Mouse (Mus musculus) thymus, adult 18-20 months (tissue): ENCODE results near the gene Eya4.

Experiments
- DNase-seq, 2 experiments: peaks; one replicate each; pipeline ENCODE4 v3.0.0; 2022; ENCODE audit warnings: mixed read lengths in 2 of 2

Gene Eya4

DNA sequence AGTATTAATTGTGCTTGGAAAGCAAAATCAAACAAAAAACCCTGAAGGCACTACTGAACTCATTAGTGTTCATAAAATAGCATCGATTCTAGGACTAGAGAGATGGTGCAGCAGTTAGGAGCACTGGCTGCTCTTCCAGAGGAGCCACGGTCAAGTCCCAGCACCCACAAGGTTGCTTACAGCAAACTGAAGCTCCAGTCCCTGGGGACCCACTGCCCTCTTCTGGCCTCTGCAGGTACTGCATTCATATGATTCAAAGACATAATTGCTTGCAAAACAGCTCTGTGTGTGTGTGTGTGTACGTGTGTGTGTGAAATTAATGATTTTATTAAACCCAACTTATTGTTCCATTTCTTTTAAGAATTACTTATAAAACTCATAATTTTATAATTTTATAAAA, 200.2 kb downstream of the Eya4 start:
- no peak for DNase-seq

DNA sequence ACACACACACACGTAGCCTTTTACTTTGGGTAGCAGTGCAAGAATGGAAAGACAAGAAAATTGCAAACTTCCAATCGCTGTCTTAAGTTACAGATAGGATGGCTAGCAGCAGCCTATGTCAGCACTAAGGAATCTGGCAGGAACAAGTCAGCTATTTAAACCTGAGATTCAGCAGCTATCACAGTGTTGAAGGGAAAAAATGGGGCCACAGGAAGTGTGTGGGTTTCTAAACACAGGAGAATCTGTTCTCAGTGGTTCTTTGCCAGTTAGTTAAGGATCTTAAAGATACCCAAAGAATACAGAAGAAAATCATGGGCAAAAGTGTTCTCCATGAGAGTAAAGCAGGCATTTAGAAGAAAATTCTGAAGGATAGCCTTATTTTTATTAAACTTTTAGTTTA, 206.0 kb downstream of the Eya4 start:
- DNase-seq = no peak

DNA sequence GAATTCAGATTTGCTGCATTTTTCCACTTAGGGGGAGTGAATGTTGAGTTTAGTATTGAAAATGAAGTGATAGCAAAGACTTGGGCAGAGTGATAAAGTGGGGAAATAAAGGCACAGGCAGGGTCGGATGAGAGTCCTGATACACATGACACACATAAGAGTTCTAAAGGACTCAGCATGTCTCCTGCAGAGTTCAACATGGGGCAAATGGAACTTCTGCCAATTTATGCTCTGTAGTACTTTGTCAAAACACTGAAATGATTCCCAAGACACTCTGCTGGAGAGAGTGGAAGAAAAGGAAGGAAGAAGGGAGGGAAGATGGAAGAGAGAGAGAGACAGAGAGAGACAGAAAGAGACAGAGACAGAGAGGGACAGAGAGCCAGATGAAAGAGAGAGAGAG, 222.6 kb downstream of the Eya4 start:
- no peak for DNase-seq

DNA sequence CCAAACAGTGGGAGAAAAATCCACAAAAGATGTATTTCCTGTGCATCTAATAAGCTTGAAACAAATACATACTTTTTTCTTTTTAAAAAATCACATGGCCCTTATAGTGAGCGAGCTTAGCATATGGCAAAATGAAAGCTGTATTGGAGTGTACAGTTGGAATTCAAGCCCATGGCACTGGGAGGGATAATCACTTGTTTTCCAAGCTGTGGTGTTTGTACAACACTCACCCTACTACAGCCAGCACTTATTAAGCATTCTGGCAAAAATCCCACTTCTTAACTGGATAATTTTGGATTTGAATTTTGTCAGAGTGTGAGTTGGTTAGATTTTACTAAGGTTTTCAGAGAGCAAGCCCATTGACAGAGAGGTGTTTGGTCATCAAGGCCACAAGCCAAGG, 223.4 kb downstream of the Eya4 start:
- no peak for DNase-seq

DNA sequence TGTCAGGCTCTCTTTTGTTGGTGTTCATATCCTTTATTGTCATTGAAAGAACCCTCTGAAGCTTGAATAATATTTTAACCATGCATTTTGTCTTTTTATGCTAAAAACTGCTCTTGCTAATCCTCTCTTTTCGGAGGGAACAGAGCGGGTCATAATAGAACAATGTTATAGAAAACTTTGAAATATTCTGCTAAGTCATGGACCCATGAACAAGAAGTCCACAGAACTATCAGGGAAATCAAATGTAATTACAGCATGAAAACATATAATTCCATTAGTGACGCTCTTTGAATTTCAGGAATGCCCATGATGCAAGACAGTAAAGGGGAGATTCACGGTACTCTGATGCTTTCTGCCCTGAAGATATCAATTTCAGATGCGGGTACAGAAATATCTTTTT, 224.1 kb downstream of the Eya4 start:
- no peak for DNase-seq

DNA sequence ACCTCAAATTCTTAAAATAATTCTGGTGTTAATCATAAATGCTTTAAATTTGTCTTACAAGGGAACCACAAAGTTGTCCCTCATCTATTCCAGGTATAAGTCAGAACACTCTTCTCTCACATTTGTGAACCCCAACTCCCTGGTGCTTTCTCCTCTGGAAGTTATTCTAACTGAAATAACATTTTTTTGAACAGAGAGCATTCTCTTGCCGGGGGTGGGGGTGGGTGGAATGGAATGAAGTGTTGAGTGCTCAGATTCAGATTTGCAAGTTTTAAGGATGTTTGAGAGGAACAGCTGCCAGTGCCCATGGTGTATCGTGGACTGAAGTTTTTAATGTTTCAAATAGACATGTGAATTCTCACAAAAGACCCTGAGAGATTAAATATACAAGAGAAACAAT, 230.1 kb downstream of the Eya4 start:
- no peak for DNase-seq

DNA sequence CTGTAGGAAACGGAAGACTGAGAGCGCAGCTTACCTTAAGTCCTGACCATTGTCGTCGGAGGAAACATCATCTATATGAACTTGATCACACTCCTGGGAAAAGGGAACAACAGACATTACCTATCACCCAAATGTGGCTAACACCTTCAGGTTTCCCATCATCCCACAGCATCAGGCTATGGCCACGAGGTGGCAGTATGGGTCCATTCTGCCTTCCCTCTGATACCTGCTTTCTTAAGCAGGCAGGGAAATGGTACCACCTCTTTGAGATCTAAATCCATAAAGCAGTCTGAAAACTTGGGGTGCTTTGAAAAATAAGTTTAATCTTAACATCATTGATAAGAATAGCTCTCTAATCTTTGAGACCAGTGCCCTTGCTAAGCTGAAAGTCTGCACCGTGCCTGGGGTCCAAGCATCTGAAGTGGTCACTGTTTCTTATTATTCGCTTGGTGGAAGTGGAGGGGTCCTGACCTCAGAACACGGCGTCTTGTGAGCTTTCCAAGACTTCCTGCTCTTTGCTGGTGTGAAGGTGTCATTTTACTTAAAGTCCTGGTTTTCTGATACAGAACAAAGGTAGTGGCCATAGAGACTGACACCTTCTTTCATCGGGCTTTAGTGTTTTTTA, 233.7 kb downstream of the Eya4 start:
- DNase-seq = peak in 1 of 2 experiments; percentile 6

DNA sequence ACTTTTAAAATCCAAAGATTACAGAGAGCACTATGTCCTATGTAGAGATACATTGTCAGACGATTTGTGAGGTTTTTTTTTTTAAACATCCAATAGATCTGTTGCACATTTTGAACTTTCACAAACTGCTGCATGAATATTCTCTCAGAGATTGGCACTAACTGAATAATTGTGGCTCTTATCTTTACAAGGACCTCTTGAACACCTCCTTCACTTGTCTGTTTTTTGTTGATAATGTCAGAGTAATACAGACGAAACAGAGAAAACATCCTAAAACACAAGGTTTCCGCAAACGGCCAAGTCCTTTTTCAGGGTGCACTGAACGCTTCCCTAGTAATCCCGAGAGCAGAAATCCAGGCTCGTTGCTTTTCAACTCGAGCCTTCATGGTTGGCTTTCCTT, 234.5 kb downstream of the Eya4 start:
- no peak for DNase-seq

DNA sequence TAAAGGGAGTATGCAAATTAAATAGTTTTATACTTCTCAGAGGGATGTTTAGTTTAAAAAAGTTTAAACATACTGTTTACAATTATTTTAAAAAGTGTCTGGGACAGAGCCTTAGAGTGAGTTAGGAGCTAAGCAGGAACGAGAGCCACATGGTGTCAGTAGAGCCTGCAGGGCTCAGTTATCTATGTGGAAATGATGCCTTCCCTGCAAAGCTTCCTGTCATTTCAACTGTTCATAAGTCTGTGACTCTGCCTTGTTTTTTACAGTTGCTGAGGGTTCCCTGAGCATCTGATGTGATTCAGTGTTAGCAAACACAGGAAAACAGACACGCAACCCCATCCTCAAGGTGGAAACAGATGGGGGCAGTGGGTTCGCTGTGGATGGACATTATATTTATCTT, 235.3 kb downstream of the Eya4 start:
- DNase-seq = no peak

DNA sequence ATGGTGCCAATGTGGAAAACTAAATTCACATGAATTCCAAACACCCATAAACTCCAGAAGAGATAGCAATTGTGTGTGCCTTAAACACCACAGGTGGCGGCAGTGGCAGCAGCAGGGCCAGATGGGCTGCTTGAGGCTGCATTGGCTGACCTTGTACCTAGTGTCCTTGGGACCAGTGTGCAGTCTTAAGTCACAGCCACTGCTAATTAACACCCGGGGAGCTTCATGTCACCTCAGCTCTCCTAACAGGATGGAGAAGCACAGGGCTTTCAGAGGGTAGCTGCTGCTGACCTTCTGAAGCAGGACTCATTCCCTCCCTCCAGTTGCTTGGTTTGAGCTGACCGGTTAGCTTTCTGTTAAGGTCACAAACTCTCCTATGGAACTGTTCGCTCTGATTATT, 242.5 kb downstream of the Eya4 start:
- no peak for DNase-seq

DNA sequence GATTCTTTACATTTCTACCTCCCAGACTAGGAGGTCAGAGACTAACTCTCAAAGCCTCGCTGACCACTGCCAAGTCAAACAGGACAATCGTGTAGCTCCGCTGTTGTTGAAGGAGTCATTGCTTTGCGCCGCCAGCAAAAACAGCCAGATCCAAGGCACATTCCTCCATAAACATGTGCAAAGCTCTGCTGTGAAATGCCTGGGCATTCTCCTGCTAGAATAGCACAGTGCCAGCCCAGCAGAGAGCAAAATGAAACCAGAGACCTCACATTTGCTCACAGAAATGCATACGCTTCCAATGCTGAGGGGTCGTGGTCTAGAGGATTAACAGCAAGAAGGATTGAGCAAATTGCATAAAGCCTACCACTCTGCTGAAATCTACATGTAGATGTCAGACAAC, 258.1 kb downstream of the Eya4 start:
- no peak for DNase-seq

DNA sequence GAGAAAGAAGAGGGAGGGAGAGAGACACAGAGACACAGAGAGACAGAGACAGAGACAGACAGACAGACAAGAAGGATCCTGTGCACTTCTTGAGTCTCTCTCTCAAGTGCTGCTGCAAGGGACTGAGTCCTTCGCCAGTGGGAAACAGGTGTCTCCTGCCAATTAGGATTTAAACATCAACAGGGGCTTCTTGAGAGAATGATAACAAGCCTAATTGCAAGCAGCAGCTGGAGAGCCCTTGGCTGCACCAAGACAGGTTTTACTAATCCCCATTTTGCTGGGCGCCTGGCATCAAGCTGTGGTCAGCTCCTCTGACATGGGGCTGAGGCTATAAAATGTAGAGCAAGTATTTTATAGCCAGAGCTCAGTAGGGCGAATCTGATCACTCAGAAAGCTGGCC, 259.0 kb downstream of the Eya4 start:
- no peak for DNase-seq

DNA sequence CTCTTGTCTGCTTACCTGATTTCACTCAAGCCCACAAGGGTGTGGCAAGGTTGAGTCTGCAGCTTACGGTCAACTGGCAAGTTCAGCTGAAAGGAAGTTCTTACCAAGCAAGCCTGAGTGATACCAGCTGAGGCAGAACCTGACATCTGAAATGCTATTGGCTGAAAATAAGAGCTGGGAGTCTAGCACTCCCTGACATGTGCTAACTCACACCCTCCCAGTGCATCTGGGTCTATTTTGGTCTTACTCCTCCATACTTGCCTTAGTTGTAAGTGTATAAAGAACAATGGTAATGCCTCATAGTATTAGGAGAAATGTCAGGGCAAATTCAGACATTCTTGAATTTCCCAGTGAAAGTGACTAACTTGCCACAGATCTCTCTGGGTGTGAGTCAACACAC, 260.3 kb downstream of the Eya4 start:
- no peak for DNase-seq

DNA sequence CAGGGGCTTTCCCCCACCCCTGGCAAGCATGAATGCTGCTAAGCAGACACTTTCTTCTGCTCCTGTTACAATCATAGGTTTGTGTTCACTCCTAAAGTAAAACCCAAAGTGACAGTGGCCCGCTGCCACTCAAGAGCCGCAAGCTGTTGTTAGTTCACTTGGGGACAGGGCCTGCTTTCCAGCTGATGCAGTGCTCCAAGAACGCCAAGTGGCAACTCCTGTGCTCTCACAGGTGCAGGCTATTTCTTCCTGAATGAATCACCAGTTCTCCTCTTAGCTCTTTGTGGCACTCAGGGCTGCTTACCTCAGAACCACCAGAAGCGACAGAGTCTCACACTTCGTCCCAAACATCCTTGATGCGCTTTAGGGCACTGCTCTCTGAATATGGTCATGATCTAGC, 261.3 kb downstream of the Eya4 start:
- no peak for DNase-seq

DNA sequence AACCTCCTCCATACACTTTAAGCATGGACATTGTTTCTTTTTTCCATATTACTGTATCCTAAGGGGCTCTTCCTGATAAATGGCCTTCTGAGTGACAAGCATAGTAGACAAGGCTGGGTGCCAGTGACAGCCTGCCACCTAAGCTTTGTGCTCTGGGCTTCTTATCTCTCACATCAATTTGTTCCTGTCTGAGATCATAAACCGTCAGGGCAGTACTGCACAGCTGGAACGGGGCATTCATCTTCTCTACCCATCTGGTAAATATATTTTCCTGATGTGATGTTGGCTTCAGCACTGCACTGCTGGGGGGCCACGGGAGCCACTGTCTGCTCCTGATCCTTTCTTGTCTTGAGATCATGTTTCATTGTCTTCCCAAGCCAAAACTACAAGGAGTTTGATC, 261.8 kb downstream of the Eya4 start:
- no peak for DNase-seq

DNA sequence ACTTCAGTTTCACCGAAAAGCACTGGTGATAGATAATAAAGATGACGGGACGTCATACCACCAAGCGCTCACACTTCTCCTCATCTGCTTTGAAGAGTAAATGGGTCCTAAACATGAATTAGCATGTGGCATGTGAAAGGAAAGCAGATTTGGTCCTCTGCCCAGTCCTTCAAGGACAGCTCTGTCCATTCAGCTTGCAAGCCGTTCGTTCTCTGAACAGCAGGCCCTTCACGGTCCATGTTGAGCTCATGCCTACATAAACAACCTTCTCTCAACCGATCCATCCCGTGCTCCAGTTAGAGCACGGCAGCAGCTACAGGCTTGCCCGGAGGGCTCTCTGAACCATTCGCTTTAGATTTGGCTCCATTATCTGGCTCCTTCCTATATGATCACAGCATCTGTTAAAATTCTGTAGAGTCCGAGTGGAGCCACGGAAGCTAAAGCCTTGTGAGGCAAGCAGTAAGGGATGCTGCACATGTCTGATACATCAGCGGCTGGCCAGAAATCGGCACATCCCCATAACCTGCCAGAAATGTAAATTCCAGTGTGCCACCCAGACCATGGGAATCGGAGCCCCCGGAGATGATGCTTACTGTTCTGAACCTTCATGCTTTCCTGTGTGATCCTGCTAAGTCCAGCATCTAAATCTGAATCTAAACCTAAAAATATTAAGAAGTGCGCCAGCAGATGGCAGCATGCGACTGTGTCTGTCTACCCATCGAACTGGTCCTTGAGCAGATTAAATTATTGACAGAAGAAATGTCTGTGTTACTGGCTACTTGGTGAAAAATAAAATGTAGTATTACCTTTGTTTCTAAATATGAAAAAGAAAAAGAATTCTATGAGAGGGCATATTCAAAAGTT, 264.0 kb downstream of the Eya4 start:
- no peak for DNase-seq

DNA sequence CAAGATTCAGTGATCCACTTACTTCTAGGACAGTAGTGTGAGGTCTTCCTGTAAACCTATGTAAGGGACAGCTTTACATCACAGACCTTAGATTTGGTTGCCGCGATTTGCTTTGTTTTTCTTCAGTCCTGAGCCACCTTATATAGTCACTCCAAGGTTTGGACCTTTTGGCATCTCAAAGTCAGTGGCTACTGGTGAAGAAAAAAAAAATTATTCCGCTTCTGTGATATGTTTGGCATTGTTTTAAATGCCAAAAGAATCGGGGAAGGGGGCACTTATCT, 269.1 kb downstream of the Eya4 start:
- DNase-seq = no peak

DNA sequence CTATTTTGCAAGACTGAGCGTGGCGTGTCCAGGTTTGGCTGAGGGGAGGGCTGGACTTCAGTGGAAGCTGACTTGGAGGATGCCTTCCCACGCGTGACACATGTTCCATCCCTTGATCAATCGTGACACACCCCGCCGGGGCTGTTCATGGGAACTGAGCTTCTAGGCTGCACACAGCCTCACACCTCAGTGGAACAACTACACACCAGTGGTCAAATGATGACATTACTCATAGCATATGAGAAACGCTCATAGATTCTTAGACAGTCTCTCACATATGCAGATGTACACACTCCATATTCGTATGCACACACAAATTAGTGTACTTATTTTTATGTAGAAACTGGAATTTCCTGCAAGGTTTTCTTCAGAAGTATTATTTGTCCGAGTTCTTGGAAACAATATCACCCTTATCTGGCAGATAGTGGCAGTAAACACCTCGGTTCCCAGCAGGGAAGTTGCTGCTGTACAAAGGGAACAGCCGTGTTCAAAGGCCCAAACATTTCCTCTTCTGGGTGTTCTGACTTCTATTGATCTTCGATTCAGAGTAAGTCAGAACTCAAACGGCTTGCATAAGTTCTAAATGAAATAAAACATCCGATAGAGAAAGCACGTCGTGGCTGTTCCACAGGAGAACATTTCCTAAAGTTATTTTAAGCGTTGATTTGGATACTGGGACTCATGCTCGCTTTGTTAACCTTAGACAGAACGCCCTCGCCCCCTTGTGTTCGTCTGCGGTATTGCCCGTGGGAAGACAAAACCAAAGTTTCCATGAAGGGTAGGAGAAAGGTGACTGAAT, 269.6 kb downstream of the Eya4 start:
- DNase-seq = peak in 1 of 2 experiments; percentile 14

DNA sequence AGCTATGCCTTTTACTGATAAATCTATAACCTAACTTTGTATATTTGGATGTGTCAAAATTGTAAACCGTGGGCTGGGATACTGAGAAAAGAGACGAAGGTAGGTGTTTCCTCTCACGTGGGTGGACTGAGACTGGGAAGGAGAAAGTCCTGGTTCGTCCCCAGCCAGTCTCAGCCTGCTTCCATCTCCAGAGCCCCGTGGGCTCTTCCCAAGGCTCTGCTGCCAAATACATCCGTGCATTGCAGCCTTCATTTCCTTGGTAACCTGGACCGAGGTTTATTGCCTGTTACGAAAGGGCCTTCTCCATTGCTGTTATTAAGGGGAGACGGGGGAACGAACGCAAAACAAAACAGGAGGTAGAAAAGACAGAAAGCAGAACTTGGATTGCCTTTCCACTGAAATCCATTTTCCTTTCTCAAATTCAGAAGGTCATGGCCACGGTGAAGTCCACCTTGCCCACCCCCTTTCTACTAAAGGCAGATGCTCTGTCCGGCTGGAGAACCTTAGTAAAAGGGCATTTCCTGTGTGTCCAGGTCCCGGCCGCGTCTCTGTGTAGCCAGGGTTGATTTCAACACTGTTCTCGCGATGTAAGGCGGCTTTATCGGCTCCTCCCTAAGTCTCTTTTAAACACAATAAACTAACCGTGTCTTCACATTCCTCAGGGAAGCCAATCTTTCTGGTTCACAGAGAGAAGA, 273.7 kb downstream of the Eya4 start:
- no peak for DNase-seq

DNA sequence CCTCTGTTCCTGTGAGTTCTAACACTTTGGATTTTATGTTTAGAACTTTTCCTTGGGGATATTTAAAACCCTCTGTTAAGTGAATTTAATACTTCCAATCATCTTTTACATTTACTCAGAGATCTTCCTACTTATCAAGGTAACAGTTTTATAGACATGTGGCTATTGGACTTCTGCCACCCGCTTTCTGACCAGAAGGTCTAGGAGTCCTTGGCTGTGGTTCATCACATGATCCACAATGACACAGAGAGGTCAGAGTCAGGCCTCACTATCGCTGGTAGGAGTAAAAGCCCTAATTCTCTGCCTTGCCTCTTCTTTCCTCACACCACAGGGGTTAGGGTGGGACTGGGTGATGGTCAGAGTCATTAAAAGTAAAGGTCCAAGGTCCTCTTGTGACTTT, 277.2 kb downstream of the Eya4 start:
- no peak for DNase-seq

DNA sequence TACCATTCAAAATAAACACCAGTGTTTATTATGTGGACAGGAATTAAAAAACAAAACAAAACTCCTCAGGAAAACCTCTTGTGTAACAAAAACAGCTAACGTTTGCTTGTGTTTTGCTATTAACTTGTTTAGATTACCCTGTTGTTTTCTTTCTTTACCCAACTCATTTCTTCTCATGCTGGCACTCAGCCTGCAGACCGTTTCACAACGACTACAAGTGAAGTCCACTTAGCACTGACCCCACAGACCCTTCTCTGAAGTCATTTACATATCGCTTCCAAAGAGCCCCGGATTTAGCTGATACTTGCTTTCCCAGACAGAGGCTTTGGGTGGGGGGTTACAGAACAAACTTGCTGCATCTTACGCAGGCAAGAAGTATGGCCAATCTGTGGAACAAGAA, 286.9 kb downstream of the Eya4 start:
- DNase-seq = no peak

DNA sequence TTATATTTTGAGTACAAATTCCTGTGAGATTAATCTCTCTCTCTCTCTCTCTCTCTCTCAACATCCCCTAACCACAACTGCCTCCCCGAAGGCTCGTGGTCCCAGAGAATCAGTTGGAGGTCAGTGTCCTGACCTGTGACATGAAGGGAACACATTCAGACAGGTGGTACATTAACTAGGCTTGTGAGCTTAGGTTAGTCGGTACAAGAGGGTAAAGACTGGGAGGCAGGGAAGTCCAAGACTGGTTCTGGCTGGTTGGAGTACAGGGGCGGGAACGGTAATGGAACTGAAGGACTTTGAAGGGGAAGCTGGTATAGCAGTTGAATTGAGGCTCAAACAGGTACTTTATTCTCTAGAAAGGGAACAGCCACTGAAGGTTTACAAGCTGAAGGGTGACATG, 287.9 kb downstream of the Eya4 start:
- no peak for DNase-seq

DNA sequence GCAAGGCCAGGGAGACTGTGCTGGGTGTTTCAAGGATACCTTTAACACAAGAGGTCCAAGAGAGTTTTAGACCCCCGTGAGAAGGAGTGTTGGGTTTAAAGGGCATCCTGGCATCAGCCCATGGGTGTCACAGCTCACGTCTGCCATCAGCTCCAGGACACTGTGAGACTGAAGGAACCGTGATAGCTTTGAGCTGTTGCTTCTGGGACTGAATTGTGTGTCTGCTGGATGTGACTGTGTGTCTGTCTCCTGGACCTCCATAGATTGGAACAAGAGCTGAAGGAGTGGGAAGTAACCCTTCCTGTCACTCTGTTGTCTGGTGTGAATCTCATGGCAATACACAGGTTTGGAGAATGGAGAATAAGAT, 289.9 kb downstream of the Eya4 start:
- DNase-seq = no peak
